Mouse (Mus musculus) myocyte (in vitro differentiated cells): ENCODE data around the gene Folr2. TPM values are rescaled to one million over a fixed set of nuclear protein-coding genes. Genes with fewer than 3 reads are reported as not detected.

Experiments
- H3K27me3 ChIP-seq: one replicate; pipeline ENCODE4 v1.6.1; 2011; ENCODE audit not compliant: control insufficient read depth, insufficient read depth, insufficient read length
- H3K36me3 ChIP-seq: one replicate; pipeline ENCODE4 v1.6.1; 2011; ENCODE audit not compliant: control insufficient read depth, insufficient read depth
- H3K4me2 ChIP-seq: one replicate; pipeline ENCODE4 v1.6.1; 2011; ENCODE audit warnings: low read depth, control low read depth
- H3K4me3 ChIP-seq: one replicate; pipeline ENCODE4 v1.5.1; 2011; ENCODE audit warnings: mild to moderate bottlenecking, control low read depth, moderate library complexity
- H3K79me2 ChIP-seq: one replicate; pipeline ENCODE4 v1.6.1; 2011; ENCODE audit not compliant: control insufficient read depth, insufficient read depth
- H3ac ChIP-seq: one replicate; pipeline ENCODE4 v1.6.1; 2011; ENCODE audit not compliant: control insufficient read depth, insufficient read length
- CEBPB ChIP-seq: IDR thresholded peaks from 2 replicates; pipeline ENCODE4 v1.6.1; 2011; ENCODE audit warnings: mild to moderate bottlenecking, moderate library complexity; ENCODE audit not compliant: poor library complexity, insufficient read depth, severe bottlenecking
- E2F4 ChIP-seq: IDR thresholded peaks from one replicate; pipeline ENCODE4 v1.6.1; 2011; ENCODE audit warnings: mild to moderate bottlenecking, control low read depth, moderate library complexity; ENCODE audit not compliant: insufficient read depth
- MAX ChIP-seq: IDR thresholded peaks from one replicate; pipeline ENCODE4 v1.6.1; 2011; ENCODE audit warnings: low read depth, mild to moderate bottlenecking, control low read depth
- MYOD1 ChIP-seq, 3 experiments: IDR thresholded peaks; one replicate each; pipeline ENCODE4 v1.6.1; 2011; ENCODE audit warnings: control low read depth in 2 of 3, low read depth in 2 of 3, mild to moderate bottlenecking in 2 of 3, moderate library complexity in 1 of 3; ENCODE audit not compliant: insufficient read length in 2 of 3, control insufficient read depth in 1 of 3
- MYOG ChIP-seq, 3 experiments: IDR thresholded peaks; one replicate each; pipeline ENCODE4 v1.6.1; 2011; ENCODE audit warnings: control low read depth in 2 of 3, low read depth in 2 of 3, mild to moderate bottlenecking in 2 of 3; ENCODE audit not compliant: insufficient read length in 2 of 3, control insufficient read depth in 1 of 3, insufficient read depth in 1 of 3
- POLR2A ChIP-seq: IDR thresholded peaks from one replicate; pipeline ENCODE4 v1.6.1; 2011; ENCODE audit warnings: low read depth, mild to moderate bottlenecking, control low read depth, moderate library complexity; ENCODE audit not compliant: insufficient read length
- POLR2AphosphoS2 ChIP-seq: IDR thresholded peaks from one replicate; pipeline ENCODE4 v1.6.1; 2011; ENCODE audit warnings: low read depth, control low read depth; ENCODE audit not compliant: insufficient read length
- REST ChIP-seq: IDR thresholded peaks from one replicate; pipeline ENCODE4 v1.6.1; 2011; ENCODE audit warnings: mild to moderate bottlenecking, control low read depth, moderate library complexity; ENCODE audit not compliant: insufficient read depth, insufficient read length
- SRF ChIP-seq: IDR thresholded peaks from one replicate; pipeline ENCODE4 v1.6.1; 2011; ENCODE audit warnings: low read depth; ENCODE audit not compliant: control insufficient read depth, insufficient read length
- TCF12 ChIP-seq: IDR thresholded peaks from one replicate; pipeline ENCODE4 v1.6.1; 2011; ENCODE audit warnings: mild to moderate bottlenecking, control low read depth; ENCODE audit not compliant: poor library complexity, insufficient read depth, severe bottlenecking
- TCF3 ChIP-seq: IDR thresholded peaks from one replicate; pipeline ENCODE4 v1.6.1; 2011; ENCODE audit warnings: low read depth, control low read depth; ENCODE audit not compliant: insufficient read length
- USF1 ChIP-seq: IDR thresholded peaks from one replicate; pipeline ENCODE4 v1.6.1; 2011; ENCODE audit warnings: low read depth, mild to moderate bottlenecking, control low read depth, moderate library complexity
- polyA plus RNA-seq: library from polyadenylated mRNA; unstranded; fragments of >200 nt; fragmentation: generic; extraction: Trizol; gene quantifications from one replicate; pipeline ENCODE4 v1.2.1, GENCODE M21; 2012; ENCODE audit warnings: missing spikeins

Folr2 gene
- polyA plus RNA-seq, 1 experiment = not detected

DNA sequence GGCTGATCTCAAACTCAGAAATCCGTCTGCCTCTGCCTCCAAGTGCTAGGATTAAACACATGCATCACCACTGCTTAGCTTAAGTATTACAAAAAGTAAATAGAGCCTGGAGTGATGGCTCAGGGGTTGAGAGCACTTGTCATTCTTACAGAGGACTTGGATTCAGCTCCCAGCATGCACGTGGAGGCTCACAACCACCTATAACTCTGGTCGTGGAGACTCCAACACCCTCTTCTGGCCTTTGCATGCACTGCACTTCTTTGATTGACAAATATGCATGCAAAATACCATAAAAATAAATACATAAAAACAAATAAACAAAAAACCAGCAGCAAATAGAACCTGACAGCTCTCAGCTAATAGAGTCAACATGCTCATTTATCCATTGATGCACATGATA is 5.3 kb upstream of the Folr2 start:
- Histone ChIP-seq H3K4me3 (no peak overlapping the region), H3ac (no peak overlapping the region), H3K4me2 (no peak overlapping the region), H3K79me2 (no peaks in the 10 kb centered on the region), H3K36me3 (no peaks in the 10 kb centered on the region), H3K27me3 (no peaks in the 10 kb centered on the region)
- TF ChIP-seq CEBPB = no peak
- TF ChIP-seq SRF = no peak
- no peak for TF ChIP-seq TCF12
- no peak for TF ChIP-seq E2F4
- no peak for TF ChIP-seq MYOG (IDR thresholded peaks at IDR 0.05; ENCODE audit: control insufficient read depth in 1 of 3, insufficient read depth in 1 of 3, insufficient read length in 2 of 3, low read depth in 2 of 3)
- TF ChIP-seq TCF3 = no peak
- no peak for TF ChIP-seq MAX
- no peak for TF ChIP-seq USF1
- no peak for TF ChIP-seq MYOD1 (IDR thresholded peaks at IDR 0.05; ENCODE audit: control insufficient read depth in 1 of 3, insufficient read length in 2 of 3, low read depth in 2 of 3)
- TF ChIP-seq POLR2A = no peak
- TF ChIP-seq REST = no peak
- TF ChIP-seq POLR2AphosphoS2 = no peak

DNA sequence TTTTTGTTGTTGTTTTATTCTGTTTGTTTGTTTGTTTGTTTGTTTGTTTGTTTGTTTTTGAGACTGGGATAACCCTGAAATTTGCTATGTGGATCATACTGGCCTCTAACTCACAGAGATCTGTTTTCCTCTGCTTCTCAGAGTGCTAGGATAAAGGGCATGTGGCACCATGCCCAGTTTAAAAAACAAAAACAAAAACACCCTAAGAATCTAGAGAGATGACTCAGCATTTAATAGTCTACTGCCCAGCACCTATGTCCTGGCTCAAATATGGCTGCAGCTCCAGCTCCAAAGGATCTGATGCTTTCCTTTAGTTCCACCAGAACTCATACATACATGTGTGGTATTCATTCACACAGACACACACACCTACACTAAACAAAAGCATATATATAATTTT is 4.0 kb upstream of the Folr2 start:
- Histone ChIP-seq H3K4me2 (no peak overlapping the region), H3K79me2 (no peaks in the 10 kb centered on the region), H3K4me3 (no peak overlapping the region), H3ac (no peak overlapping the region), H3K36me3 (no peaks in the 10 kb centered on the region), H3K27me3 (no peaks in the 10 kb centered on the region)
- no peak for TF ChIP-seq E2F4
- no peak for TF ChIP-seq CEBPB
- no peak for TF ChIP-seq TCF3
- no peak for TF ChIP-seq REST
- TF ChIP-seq MYOD1 (IDR thresholded peaks at IDR 0.05; ENCODE audit: control insufficient read depth in 1 of 3, insufficient read length in 2 of 3, low read depth in 2 of 3) = no peak
- TF ChIP-seq MYOG (IDR thresholded peaks at IDR 0.05; ENCODE audit: control insufficient read depth in 1 of 3, insufficient read depth in 1 of 3, insufficient read length in 2 of 3, low read depth in 2 of 3) = no peak
- TF ChIP-seq POLR2AphosphoS2 = no peak
- TF ChIP-seq TCF12 = no peak
- TF ChIP-seq SRF = no peak
- TF ChIP-seq USF1 = no peak
- no peak for TF ChIP-seq MAX

DNA sequence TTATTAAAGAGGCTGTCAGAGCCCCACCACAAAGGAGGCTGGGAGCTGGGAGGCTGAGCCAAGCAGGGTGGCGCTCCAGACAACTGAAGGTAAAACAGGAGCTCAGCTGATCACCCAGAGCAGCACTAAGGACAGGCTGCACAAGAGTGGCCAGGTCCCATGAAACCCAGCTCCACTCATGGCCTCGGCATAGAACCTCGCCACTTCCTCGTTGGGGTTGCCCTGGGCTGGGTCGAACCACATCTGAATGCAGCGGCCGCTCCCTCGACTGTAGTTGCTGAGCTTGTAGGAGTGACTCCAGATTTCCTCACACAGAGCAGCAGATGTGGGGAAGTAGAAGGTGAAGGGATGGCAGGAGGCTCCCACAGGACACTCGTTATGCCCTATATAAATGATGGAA is 1.4 kb upstream of the Folr2 start:
- Histone ChIP-seq H3K79me2 (no peaks in the 10 kb centered on the region), H3K36me3 (no peaks in the 10 kb centered on the region), H3K27me3 (no peaks in the 10 kb centered on the region), H3K4me2 (peak overlapping the region; percentile 32), H3K4me3 (no peak overlapping the region), H3ac (no peak overlapping the region)
- TF ChIP-seq E2F4 (no peak), SRF (no peak), POLR2A (no peak), TCF3 (no peak), TCF12 (no peak), MAX (no peak), CEBPB (no peak), MYOD1 (IDR thresholded peaks at IDR 0.05; ENCODE audit: control insufficient read depth in 1 of 3, insufficient read length in 2 of 3, low read depth in 2 of 3) (no peak), MYOG (IDR thresholded peaks at IDR 0.05; ENCODE audit: control insufficient read depth in 1 of 3, insufficient read depth in 1 of 3, insufficient read length in 2 of 3, low read depth in 2 of 3) (no peak), USF1 (no peak), REST (no peak), POLR2AphosphoS2 (no peak)

DNA sequence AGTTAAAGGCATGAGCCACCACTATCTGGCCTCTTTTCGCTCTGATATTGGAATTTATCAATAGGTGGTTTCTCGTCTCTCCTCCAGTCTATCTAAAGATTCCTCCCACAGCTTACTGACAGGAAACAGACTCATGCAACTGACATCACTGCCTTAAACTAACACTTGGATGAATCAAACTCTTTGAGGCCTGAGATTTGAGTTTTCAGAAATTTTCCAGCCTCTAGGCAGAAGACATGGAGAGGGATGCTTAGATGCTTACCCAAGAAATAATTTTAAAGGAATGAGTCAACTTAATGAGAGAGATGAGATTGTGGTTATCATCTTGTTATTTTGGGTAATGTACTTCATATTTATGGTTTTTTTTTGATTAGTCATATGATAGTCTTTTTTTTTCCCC is 3.2 kb downstream of the Folr2 start:
- Histone ChIP-seq H3K4me2 (peak overlapping the region; percentile 55), H3K4me3 (no peak overlapping the region), H3K36me3 (no peaks in the 10 kb centered on the region), H3K27me3 (no peaks in the 10 kb centered on the region), H3ac (no peak overlapping the region), H3K79me2 (no peaks in the 10 kb centered on the region)
- TF ChIP-seq MYOG (IDR thresholded peaks at IDR 0.05; ENCODE audit: control insufficient read depth in 1 of 3, insufficient read depth in 1 of 3, insufficient read length in 2 of 3, low read depth in 2 of 3) (no peak), MAX (no peak), POLR2A (no peak), REST (no peak), SRF (no peak), POLR2AphosphoS2 (no peak), CEBPB (no peak), MYOD1 (IDR thresholded peaks at IDR 0.05; ENCODE audit: control insufficient read depth in 1 of 3, insufficient read length in 2 of 3, low read depth in 2 of 3) (no peak), TCF3 (no peak)

DNA sequence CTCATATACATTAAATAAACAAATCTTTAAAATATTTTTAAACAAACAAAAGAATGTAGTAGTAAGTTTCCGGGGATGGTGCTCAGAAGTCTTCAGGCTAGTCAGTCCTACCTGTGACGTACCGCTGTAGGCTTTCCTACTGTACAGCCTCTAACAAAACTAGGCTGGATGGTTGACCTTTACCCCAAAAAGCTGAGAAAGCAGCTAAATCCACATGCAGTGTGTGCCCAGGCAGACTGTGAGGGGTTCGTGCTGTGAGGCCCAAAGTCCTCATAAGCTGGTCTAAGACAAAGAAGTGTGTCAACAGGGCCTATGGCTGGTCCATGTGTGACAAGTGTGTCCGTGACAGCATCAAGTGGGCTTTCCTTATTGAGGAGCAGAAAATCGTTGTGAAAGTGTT is 4.1 kb downstream of the Folr2 start:
- no peak overlapping the region for H3K4me2 ChIP-seq
- TF ChIP-seq CEBPB = no peak
- TF ChIP-seq MAX = no peak
- no peak for TF ChIP-seq TCF3
- TF ChIP-seq MYOG (IDR thresholded peaks at IDR 0.05; ENCODE audit: control insufficient read depth in 1 of 3, insufficient read depth in 1 of 3, insufficient read length in 2 of 3, low read depth in 2 of 3) = no peak
- TF ChIP-seq E2F4 = no peak
- TF ChIP-seq USF1 = no peak
- no peak for TF ChIP-seq TCF12
- no peak for TF ChIP-seq POLR2A
- TF ChIP-seq POLR2AphosphoS2 = no peak
- TF ChIP-seq SRF = no peak
- no peak for TF ChIP-seq REST
- TF ChIP-seq MYOD1 (IDR thresholded peaks at IDR 0.05; ENCODE audit: control insufficient read depth in 1 of 3, insufficient read length in 2 of 3, low read depth in 2 of 3) = no peak
- H3K4me3 ChIP-seq = no peak overlapping the region
- no peaks in the 10 kb centered on the region for H3K79me2 ChIP-seq
- H3ac ChIP-seq = no peak overlapping the region
- no peaks in the 10 kb centered on the region for H3K27me3 ChIP-seq
- no peaks in the 10 kb centered on the region for H3K36me3 ChIP-seq
